Mouse (Mus musculus) frontal cortex, adult 2 months (tissue): ENCODE data around the gene Depp1. TPM values are rescaled to one million over a fixed set of nuclear protein-coding genes. Genes with fewer than 3 reads are reported as not detected.
A peak's percentile ranks its signal among the peaks of the same experiment; 100 is the strongest.

ENCODE experiments used
- DNase-seq, 2 experiments: peaks; one replicate each; pipeline ENCODE4 v3.0.0; 2022; ENCODE audit warnings: low spot score in 1 of 2; ENCODE audit errors: extremely low spot score in 1 of 2
- polyA plus RNA-seq: library from polyadenylated mRNA; depleted of rRNA; stranded (reverse); fragments of >200 nt; gene quantifications from 2 replicates; pipeline ENCODE4 v1.2.3, GENCODE M21; 2012

Depp1 gene
- polyA plus RNA-seq, 1 experiment: 0.88 TPM

GRCm38 (mm10) chr6:116644335-116644734 is 6.1 kb upstream of the Depp1 start:
- DNase-seq: no peak

- no peak for DNase-seq
Measured at GRCm38 (mm10) chr6:116647763-116648162, 2.6 kb upstream of the Depp1 start.

- no peak for DNase-seq
Measured at GRCm38 (mm10) chr6:116649811-116650210, 598 bp upstream of the Depp1 start.

- no peak for DNase-seq
Measured at GRCm38 (mm10) chr6:116651437-116652118, 1.2 kb downstream of the Depp1 start.

- DNase-seq: no peak
Measured at GRCm38 (mm10) chr6:116653191-116653590, 2.8 kb downstream of the Depp1 start.

- DNase-seq: peak in 1 of 2 experiments; percentile 87
Measured at GRCm38 (mm10) chr6:116653684-116654454, 3.5 kb downstream of the Depp1 start.

GRCm38 (mm10) chr6:116663364-116663763 is 13.0 kb downstream of the Depp1 start:
- no peak for DNase-seq

- no peak for DNase-seq
Measured at GRCm38 (mm10) chr6:116664031-116664430, 13.6 kb downstream of the Depp1 start.

GRCm38 (mm10) chr6:116664830-116665229 is 14.4 kb downstream of the Depp1 start:
- no peak for DNase-seq

GRCm38 (mm10) chr6:116666085-116666750 is 15.8 kb downstream of the Depp1 start:
- no peak for DNase-seq

- no peak for DNase-seq
Measured at GRCm38 (mm10) chr6:116666892-116667291, 16.5 kb downstream of the Depp1 start.

- no peak for DNase-seq
Measured at GRCm38 (mm10) chr6:116667382-116667781, 17.0 kb downstream of the Depp1 start.

GRCm38 (mm10) chr6:116668682-116669470 is 18.5 kb downstream of the Depp1 start:
- no peak for DNase-seq

- DNase-seq: no peak
Measured at GRCm38 (mm10) chr6:116670144-116670543, 19.7 kb downstream of the Depp1 start.

GRCm38 (mm10) chr6:116671031-116671430 is 20.6 kb downstream of the Depp1 start:
- DNase-seq: no peak

- DNase-seq: no peak
Measured at GRCm38 (mm10) chr6:116671768-116672167, 21.4 kb downstream of the Depp1 start.

GRCm38 (mm10) chr6:116672349-116672748 is 21.9 kb downstream of the Depp1 start:
- no peak for DNase-seq

- peak; percentile 31 to 66 for DNase-seq
Measured at GRCm38 (mm10) chr6:116673471-116674282, 23.3 kb downstream of the Depp1 start, which contains the start of gene Rassf4. Gene Rassf4 (minus strand): TSS chr6:116673952.

- no peak for DNase-seq
Measured at GRCm38 (mm10) chr6:116674283-116674886, 24.0 kb downstream of the Depp1 start.
